Mouse (Mus musculus): ENCODE results near the gene Tprg. TPM values are rescaled to one million over a fixed set of nuclear protein-coding genes. Genes with fewer than 3 reads are reported as not detected.

Tprg gene
- polyA plus RNA-seq, 1 experiment from 2014 or later: not detected

DNA sequence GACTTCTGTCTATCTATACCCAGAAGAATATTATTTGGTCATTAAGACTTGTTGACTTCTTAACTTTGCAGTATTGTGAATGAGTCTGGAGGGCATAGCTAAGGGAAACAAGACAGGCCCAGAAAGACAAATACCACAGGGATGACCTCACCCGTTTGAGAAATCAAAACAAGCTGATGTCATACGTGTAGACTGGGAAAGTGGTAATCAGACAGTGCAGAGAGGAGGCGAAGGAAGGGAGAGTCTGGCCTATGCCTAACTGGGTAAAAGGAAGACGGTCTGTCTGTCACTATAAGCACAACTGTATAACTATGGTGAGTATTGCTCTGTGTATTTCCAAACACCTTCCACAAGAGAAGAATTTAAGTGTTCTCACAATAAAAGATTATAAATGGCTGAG, 23.7 kb upstream of the Tprg start:
- WGBS: 76% methylated on average over 4 of the region's 4 CpGs
- no peaks in the 10 kb centered on the region for H3K4me1 ChIP-seq (ENCODE audit: control insufficient read depth, insufficient read depth, low read length)
- no peaks in the 10 kb centered on the region for H3K9me3 ChIP-seq (ENCODE audit: control insufficient read depth, low read length)
- H3K36me3 ChIP-seq (ENCODE audit: control insufficient read depth, insufficient read depth, low read length): no peaks in the 10 kb centered on the region
- peaks cover 4% of the 10 kb centered on the region; the same call in 1 of the 2 replicates for H3K27me3 ChIP-seq (ENCODE audit: control insufficient read depth, insufficient read depth, low read length)
- no peak overlapping the region for H3K4me2 ChIP-seq (replicated peaks; ENCODE audit: low read depth, low read length)
- no peak overlapping the region for H3K9ac ChIP-seq (ENCODE audit: low read depth, low read length)
- no peak overlapping the region for H3K4me3 ChIP-seq (ENCODE audit: low read length)
- H3K27ac ChIP-seq (ENCODE audit: low read depth, low read length): no peak overlapping the region
- no peak for ATAC-seq (ENCODE audit: low FRiP score, low TSS enrichment)

DNA sequence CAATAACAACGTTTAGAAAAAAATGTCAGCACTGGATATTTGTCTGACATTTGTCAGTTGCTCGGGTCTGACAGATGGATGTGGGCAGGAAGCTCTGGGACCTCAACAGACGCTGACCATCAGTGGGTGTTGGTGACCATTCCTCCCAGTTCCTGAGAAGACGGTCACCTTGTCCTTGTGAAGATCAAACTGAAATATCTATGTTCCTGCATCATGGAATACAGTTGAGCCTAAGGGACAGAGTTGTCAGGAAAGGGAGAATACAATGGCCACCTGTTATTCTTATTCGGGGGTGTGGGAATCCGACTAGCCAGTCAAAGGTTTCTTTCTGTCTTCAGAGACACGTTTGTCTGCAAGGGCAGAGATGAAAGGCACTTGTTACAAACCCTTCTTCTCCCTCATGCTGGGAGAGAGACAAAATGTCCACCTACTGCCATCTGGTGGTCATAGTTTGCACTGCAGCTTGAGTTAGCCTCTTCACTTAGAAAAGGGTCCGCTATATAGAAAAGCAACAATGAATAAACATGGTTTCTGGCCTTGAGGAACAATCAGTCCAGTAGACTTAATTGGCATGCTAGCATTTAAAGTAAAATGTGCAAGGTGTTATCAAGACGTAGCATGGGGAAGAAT, 23.0 kb upstream of the Tprg start:
- no peak overlapping the region for H3K4me3 ChIP-seq (ENCODE audit: low read length)
- H3K9me3 ChIP-seq (ENCODE audit: control insufficient read depth, low read length): no peaks in the 10 kb centered on the region
- no peak overlapping the region for H3K9ac ChIP-seq (ENCODE audit: low read depth, low read length)
- H3K4me2 ChIP-seq (replicated peaks; ENCODE audit: low read depth, low read length): no peak overlapping the region
- no peak overlapping the region for H3K27ac ChIP-seq (ENCODE audit: low read depth, low read length)
- H3K27me3 ChIP-seq (ENCODE audit: control insufficient read depth, insufficient read depth, low read length): peaks cover 4% of the 10 kb centered on the region; the same call in 1 of the 2 replicates
- ATAC-seq (ENCODE audit: low FRiP score, low TSS enrichment): 0 out of 2 replicates have a peak, but pooled peaks have one; percentile 43
- no peaks in the 10 kb centered on the region for H3K36me3 ChIP-seq (ENCODE audit: control insufficient read depth, insufficient read depth, low read length)
- 39% methylated on average over 9 of the region's 9 CpGs for WGBS
- no peaks in the 10 kb centered on the region for H3K4me1 ChIP-seq (ENCODE audit: control insufficient read depth, insufficient read depth, low read length)

- H3K4me1 ChIP-seq (ENCODE audit: control insufficient read depth, insufficient read depth, low read length): no peaks in the 10 kb centered on the region
- no peak for ATAC-seq (ENCODE audit: low FRiP score, low TSS enrichment)
- no peak overlapping the region for H3K4me3 ChIP-seq (ENCODE audit: low read length)
- no peak overlapping the region for H3K4me2 ChIP-seq (replicated peaks; ENCODE audit: low read depth, low read length)
- no peak overlapping the region for H3K27ac ChIP-seq (ENCODE audit: low read depth, low read length)
- H3K9ac ChIP-seq (ENCODE audit: low read depth, low read length): no peak overlapping the region
- peaks cover 4% of the 10 kb centered on the region; the same call in 1 of the 2 replicates for H3K27me3 ChIP-seq (ENCODE audit: control insufficient read depth, insufficient read depth, low read length)
- H3K9me3 ChIP-seq (ENCODE audit: control insufficient read depth, low read length): no peaks in the 10 kb centered on the region
- no peaks in the 10 kb centered on the region for H3K36me3 ChIP-seq (ENCODE audit: control insufficient read depth, insufficient read depth, low read length)
- WGBS: 56% methylated on average over 11 of the region's 11 CpGs
These were observed 21.4 kb upstream of the Tprg start for GRCm38 (mm10) chr16:25265177-25265576.

- Histone ChIP-seq H3K4me3 (ENCODE audit: low read length) (no peak overlapping the region), H3K27me3 (ENCODE audit: control insufficient read depth, insufficient read depth, low read length) (peaks cover 4% of the 10 kb centered on the region; the same call in 1 of the 2 replicates), H3K4me1 (ENCODE audit: control insufficient read depth, insufficient read depth, low read length) (no peaks in the 10 kb centered on the region), H3K27ac (ENCODE audit: low read depth, low read length) (no peak overlapping the region), H3K4me2 (replicated peaks; ENCODE audit: low read depth, low read length) (no peak overlapping the region), H3K9me3 (ENCODE audit: control insufficient read depth, low read length) (no peaks in the 10 kb centered on the region), H3K36me3 (ENCODE audit: control insufficient read depth, insufficient read depth, low read length) (no peaks in the 10 kb centered on the region), H3K9ac (ENCODE audit: low read depth, low read length) (no peak overlapping the region)
- 44% methylated on average over 4 of the region's 4 CpGs for WGBS
- ATAC-seq (ENCODE audit: low FRiP score, low TSS enrichment): no peak
These were observed 18.3 kb upstream of the Tprg start for GRCm38 (mm10) chr16:25268276-25268675.

- H3K27ac ChIP-seq (ENCODE audit: low read depth, low read length): no peak overlapping the region
- no peaks in the 10 kb centered on the region for H3K9me3 ChIP-seq (ENCODE audit: control insufficient read depth, low read length)
- no peak overlapping the region for H3K4me2 ChIP-seq (replicated peaks; ENCODE audit: low read depth, low read length)
- WGBS: 84% methylated on average over 4 of the region's 4 CpGs
- H3K9ac ChIP-seq (ENCODE audit: low read depth, low read length): no peak overlapping the region
- no peak overlapping the region for H3K4me3 ChIP-seq (ENCODE audit: low read length)
- H3K4me1 ChIP-seq (ENCODE audit: control insufficient read depth, insufficient read depth, low read length): no peaks in the 10 kb centered on the region
- H3K36me3 ChIP-seq (ENCODE audit: control insufficient read depth, insufficient read depth, low read length): no peaks in the 10 kb centered on the region
- H3K27me3 ChIP-seq (ENCODE audit: control insufficient read depth, insufficient read depth, low read length): no peaks in the 10 kb centered on the region
- no peak for ATAC-seq (ENCODE audit: low FRiP score, low TSS enrichment)
These were observed 4.1 kb upstream of the Tprg start for GRCm38 (mm10) chr16:25282563-25282962.

GRCm38 (mm10) chr16:25293753-25294152, 7.1 kb downstream of the Tprg start:
- Histone ChIP-seq H3K27ac (ENCODE audit: low read depth, low read length) (no peak overlapping the region), H3K4me2 (replicated peaks; ENCODE audit: low read depth, low read length) (no peak overlapping the region), H3K4me1 (ENCODE audit: control insufficient read depth, insufficient read depth, low read length) (no peaks in the 10 kb centered on the region), H3K27me3 (ENCODE audit: control insufficient read depth, insufficient read depth, low read length) (no peaks in the 10 kb centered on the region), H3K36me3 (ENCODE audit: control insufficient read depth, insufficient read depth, low read length) (no peaks in the 10 kb centered on the region), H3K9me3 (ENCODE audit: control insufficient read depth, low read length) (no peaks in the 10 kb centered on the region), H3K9ac (ENCODE audit: low read depth, low read length) (no peak overlapping the region), H3K4me3 (ENCODE audit: low read length) (no peak overlapping the region)
- no peak for ATAC-seq (ENCODE audit: low FRiP score, low TSS enrichment)
- 84% methylated on average over 2 of the region's 2 CpGs for WGBS

GRCm38 (mm10) chr16:25295546-25295945, 8.9 kb downstream of the Tprg start:
- H3K4me3 ChIP-seq (ENCODE audit: low read length): no peak overlapping the region
- no peak overlapping the region for H3K4me2 ChIP-seq (replicated peaks; ENCODE audit: low read depth, low read length)
- H3K9ac ChIP-seq (ENCODE audit: low read depth, low read length): no peak overlapping the region
- H3K9me3 ChIP-seq (ENCODE audit: control insufficient read depth, low read length): no peaks in the 10 kb centered on the region
- H3K36me3 ChIP-seq (ENCODE audit: control insufficient read depth, insufficient read depth, low read length): no peaks in the 10 kb centered on the region
- no peaks in the 10 kb centered on the region for H3K4me1 ChIP-seq (ENCODE audit: control insufficient read depth, insufficient read depth, low read length)
- 87% methylated on average over 11 of the region's 11 CpGs for WGBS
- no peak for ATAC-seq (ENCODE audit: low FRiP score, low TSS enrichment)
- H3K27me3 ChIP-seq (ENCODE audit: control insufficient read depth, insufficient read depth, low read length): no peaks in the 10 kb centered on the region
- no peak overlapping the region for H3K27ac ChIP-seq (ENCODE audit: low read depth, low read length)

DNA sequence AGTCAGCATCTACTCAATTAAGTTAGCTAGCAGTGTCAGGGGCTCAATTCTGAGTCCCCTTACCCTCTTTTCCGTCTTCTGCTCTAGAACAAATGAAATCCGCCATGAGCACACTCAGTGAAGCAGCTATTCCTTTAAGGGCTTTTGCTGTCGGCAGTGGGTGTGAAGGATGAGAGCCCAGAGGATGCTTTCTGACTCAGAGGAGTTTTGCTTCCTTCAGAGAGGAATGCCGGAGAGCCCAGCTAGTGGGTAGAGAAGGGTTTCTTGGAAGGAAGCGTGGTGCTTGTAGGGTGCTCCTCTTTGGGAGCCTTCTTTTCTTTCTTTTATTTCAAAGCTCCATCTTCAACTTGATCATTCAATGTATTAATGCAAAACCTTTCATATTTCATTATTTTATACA, 10.1 kb downstream of the Tprg start:
- no peak for ATAC-seq (ENCODE audit: low FRiP score, low TSS enrichment)
- 93% methylated on average over 5 of the region's 5 CpGs for WGBS
- no peak overlapping the region for H3K4me2 ChIP-seq (replicated peaks; ENCODE audit: low read depth, low read length)
- H3K9me3 ChIP-seq (ENCODE audit: control insufficient read depth, low read length): no peaks in the 10 kb centered on the region
- no peak overlapping the region for H3K4me3 ChIP-seq (ENCODE audit: low read length)
- H3K4me1 ChIP-seq (ENCODE audit: control insufficient read depth, insufficient read depth, low read length): no peaks in the 10 kb centered on the region
- H3K9ac ChIP-seq (ENCODE audit: low read depth, low read length): no peak overlapping the region
- no peaks in the 10 kb centered on the region for H3K27me3 ChIP-seq (ENCODE audit: control insufficient read depth, insufficient read depth, low read length)
- H3K36me3 ChIP-seq (ENCODE audit: control insufficient read depth, insufficient read depth, low read length): no peaks in the 10 kb centered on the region
- no peak overlapping the region for H3K27ac ChIP-seq (ENCODE audit: low read depth, low read length)

DNA sequence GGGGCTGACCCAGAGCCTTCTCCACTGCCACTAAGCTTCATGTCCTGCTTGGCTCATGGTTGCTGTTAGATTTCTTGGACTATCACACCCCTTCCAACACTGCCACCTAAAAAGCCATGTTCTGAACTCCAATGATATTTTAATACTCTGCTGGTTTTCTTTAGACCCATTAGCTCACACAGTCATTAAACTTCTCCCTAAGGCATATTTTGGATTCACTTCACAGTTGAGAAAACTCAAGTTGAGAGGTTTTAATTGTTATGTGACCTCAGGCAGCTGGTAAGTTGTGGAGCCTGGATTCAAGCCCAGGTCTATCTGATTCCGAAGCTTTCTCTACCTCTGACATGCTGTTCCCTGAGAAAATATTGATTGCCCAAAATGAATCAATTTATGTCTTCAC, 11.6 kb downstream of the Tprg start:
- Histone ChIP-seq H3K36me3 (ENCODE audit: control insufficient read depth, insufficient read depth, low read length) (no peaks in the 10 kb centered on the region), H3K27ac (ENCODE audit: low read depth, low read length) (no peak overlapping the region), H3K4me3 (ENCODE audit: low read length) (no peak overlapping the region), H3K4me1 (ENCODE audit: control insufficient read depth, insufficient read depth, low read length) (no peaks in the 10 kb centered on the region), H3K9me3 (ENCODE audit: control insufficient read depth, low read length) (no peaks in the 10 kb centered on the region), H3K9ac (ENCODE audit: low read depth, low read length) (no peak overlapping the region), H3K4me2 (replicated peaks; ENCODE audit: low read depth, low read length) (no peak overlapping the region), H3K27me3 (ENCODE audit: control insufficient read depth, insufficient read depth, low read length) (no peaks in the 10 kb centered on the region)
- no peak for ATAC-seq (ENCODE audit: low FRiP score, low TSS enrichment)
- 58% methylated on average over 1 of the region's 1 CpGs for WGBS

All from kidney, embryonic 14.5 days (tissue).